Mouse (Mus musculus): ENCODE measurements around the gene Lrrc14b.

Gene Lrrc14b

DNA sequence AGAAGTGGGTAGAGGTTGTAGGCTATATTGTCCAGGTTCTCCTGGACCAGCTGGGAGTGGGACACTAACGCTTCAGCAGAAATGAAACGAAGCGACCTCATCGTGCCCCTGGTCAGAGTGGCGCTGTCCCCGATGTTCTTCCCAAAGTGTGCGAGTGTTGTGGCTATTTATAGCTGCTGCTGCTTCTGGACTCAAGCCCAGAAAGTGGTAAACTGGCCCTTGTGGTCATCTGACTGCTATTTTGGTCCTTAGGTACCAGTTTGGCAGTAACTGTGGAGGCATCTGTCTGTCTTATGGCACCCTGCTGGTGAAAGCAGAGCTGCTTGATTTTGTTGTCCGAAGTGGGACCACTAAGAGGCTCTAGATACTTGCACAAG lies at the start of gene Lrrc14b:
Lrrc14b (minus strand) TSS at position 147 of the 377 bp plus-strand sequence.
- DNase-seq (ENCODE audit: low read depth, low spot score), result no peak

DNA sequence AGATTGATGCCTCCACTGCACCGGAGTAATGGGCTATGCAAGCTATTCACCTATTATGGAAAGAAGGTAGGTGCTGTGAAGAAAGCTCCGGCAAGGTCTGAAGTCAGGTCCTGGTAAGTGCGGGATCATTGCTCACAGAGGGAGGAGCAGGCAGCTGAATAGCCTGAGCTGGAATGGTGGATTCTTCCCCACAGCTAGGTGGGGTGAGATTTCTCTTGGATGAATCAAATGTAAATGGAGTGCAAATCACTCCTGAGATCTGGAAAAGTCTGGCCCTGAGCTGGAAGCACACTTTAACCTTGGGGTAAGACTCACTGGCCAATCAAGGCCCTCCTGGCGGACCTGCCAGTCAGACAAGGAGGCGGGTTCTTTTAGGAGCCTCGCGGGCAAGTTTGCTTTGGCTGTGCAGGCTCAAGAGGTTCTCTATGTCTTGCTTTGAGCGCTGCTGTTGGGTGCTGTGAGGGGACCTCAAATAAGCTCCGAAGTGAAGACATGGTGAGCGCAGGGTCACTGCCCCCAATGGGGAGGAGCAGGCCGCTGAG lies 35.6 kb upstream of the Lrrc14b start, which contains the start of gene Ftl1-ps1:
Ftl1-ps1 (plus strand) TSS at position 397 of the 542 bp plus-strand sequence.
- DNase-seq (ENCODE audit: low read depth, low spot score), result no peak

DNA sequence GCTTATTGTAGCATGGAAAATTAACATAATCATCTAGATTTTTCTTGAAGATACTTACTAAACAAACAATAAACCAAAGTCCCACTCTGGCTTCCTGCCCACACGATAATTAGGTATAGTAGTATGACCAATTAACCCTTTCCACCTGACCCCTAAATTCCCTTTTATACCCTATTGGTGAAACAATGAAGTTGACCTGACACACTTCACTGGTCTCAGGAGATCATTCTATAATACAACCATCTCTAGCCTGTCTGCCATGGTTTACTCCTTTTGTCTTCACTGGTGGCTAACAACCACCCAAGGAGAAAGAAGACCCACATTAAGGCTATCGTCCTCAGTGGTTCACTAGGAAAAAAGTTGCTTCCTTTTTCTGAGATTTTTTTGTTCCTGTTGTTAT lies 27.4 kb upstream of the Lrrc14b start:
- no peak for DNase-seq (ENCODE audit: low read depth, low spot score)

DNA sequence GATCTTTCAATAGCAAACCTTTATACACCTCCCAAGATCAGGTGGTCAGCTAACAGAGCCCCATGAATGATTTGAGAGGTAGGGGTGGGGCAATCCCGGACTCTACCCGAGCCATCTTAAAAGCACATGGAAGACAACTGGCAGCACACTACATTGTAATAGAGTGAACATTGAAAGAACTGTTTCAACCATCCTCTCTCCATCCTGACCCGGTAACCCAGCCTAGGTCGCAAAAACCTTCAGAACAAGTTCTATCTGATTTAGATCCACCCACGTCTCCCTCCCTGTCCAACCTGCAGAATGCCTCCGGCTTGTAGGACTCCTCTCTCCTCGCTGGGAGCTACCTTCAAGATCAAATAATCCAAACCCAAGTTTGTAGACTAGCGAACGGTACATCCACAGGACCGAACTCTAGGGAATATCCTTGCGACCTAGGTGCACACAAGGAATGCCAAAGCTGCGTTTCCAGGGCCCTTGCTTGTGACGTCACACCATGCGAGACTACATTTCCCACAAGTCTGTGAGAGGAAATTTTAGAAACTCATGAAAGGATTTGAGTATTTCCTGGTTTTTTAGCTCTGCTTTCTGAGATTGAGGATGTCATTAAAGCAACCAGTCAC lies 26.7 kb upstream of the Lrrc14b start, which contains the start of gene Zfp72:
Zfp72 (minus strand) TSS at position 466 of the 620 bp plus-strand sequence.
- DNase-seq (ENCODE audit: low read depth, low spot score), result peak; percentile 29

DNA sequence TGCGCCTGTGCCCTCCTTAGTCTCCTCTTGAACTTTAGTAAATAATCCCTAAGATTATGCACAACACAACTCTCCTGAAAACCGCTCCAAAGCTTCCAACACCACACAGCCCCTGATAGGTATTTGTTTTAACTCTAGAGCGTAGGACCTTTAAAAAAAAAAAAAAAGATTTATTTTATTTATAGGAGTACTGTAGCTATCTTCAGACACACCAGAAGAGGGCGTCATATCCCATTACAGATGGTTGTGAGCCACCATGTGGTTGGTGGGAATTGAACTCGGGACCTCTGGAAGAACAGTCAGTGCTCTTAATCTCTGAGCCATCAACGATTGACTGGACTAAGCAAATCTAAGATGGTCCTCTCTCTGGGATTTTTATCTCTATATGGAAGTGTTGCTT lies 25.9 kb upstream of the Lrrc14b start:
- DNase-seq (ENCODE audit: low read depth, low spot score), result no peak

DNA sequence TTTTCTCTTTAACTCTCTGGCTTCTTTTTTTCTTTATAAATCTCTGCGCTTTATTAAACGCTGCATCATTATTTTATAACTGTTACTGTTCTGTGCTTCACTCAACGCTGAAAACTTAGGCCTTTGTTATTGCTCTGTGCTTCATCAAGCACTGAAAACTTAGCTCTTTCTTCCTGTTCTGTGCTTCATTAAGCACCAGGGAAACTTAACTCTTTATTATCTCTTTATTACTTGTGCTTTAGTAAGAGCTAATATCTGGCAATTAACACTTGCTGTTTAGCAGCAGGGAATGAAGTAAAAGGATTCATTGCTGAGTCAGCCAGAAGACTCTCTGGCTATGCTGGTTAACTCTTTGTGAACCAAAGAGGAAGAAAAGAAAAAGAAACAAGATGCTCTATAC lies 18.5 kb upstream of the Lrrc14b start:
- no peak for DNase-seq (ENCODE audit: low read depth, low spot score)

DNA sequence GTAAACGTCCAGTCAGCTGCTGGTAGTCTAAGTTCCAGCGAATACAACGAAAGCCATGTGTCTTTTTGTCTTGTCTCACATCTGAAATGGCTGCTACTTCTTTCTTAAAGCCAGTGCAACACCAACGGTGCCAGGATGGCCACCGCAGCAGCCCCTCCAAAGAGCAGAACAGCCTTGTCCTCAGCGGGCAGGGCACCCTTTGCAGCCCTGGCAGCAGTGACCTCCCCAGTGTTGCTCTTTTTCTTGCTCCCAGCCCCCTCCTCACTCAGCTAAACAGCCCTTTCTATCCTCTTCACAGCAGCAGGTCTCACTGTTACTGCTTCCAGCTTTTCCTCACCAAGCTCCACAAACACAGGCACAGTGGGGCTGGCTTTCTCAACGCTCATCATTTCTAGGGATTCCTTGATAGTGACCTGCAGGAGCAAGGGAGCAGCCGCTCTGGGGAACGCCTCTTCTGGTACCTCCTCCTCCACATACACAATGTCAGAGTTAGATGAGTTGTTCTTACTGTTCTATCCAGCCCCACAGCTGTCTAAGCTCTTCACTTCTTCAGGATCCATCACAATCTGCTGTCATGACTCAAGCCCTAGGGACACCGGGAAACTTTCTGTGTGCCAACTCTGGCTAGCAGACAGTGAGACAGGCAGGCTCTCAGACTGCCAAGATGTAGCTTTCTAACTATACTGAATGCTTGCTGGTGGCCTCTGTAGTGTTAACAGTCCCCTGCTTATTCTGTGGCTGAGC lies 17.9 kb upstream of the Lrrc14b start:
- DNase-seq (ENCODE audit: low read depth, low spot score), result no peak

DNA sequence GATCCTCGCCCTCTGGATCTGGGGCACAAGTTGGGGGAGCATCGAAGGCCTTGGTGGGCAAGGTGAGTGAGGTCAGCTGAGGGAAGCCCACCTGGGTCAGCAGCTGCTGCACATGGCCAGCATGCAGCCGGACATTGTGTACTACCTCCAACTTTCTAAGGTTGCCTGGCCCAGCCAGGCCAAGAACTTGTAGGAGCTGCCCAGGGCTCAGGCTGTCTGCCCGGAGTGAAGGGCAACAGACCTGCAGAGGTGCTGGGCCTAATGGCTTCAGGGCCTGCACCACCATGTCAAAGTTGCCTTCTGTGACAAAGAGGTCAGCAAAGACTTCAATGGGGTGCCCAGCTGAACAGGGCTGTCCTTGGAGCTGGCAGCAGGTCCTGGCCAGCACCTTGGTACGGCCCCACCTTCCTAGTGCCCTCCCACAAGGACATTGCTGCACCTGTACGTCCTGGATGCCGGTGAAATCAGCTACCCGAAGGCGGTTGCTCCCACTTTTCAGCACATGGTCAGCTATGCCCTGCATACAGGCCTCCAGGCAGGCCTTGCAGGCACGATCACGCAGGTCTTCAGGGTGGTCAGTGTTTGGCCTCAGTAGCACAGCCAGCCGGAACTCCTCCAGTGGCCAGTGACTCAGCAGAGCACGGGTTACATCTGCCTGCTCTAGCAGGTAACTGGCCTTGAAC lies 488 bp downstream of the Lrrc14b start:
- DNase-seq (ENCODE audit: low read depth, low spot score), result no peak

DNA sequence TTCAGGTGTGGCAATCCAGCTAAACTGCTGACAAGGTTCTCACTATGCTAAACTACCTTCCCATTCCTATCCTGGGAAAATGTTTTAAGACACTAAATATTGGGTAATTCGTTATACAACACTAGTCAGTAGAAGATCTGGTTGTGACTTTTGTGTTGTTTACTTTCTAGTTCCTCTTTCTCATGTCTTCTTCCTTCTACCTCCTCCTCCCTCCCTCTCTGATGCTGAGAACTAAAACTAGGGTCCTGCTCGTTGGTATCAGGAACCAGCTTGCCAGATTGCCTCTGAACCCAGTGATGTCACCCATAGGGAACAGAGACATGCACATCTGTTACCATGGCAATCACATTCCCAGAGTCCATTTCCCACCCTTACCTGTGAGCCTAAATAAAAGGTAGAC lies 1.6 kb downstream of the Lrrc14b start:
- DNase-seq (ENCODE audit: low read depth, low spot score), result no peak

DNA sequence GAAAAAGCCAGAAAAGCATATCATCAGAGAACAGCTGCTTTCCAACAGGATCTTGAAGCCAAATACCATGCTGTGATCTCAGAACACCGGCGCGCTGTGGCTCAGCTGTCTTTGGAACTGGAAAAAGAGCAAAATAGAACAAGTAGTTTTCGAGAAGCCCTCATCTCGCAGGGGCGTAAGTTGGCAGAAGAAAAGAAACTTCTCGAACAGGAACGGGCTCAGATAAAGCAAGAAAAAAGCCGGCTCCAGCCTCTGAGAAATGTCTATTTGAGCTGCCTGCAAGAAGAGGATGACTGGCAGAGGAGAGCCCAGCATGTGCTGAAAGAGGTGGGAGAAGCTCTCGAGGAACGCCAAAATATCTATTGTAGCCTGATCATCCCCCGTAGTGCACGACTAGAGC lies 7.3 kb downstream of the Lrrc14b start:
- DNase-seq (ENCODE audit: low read depth, low spot score), result no peak

DNA sequence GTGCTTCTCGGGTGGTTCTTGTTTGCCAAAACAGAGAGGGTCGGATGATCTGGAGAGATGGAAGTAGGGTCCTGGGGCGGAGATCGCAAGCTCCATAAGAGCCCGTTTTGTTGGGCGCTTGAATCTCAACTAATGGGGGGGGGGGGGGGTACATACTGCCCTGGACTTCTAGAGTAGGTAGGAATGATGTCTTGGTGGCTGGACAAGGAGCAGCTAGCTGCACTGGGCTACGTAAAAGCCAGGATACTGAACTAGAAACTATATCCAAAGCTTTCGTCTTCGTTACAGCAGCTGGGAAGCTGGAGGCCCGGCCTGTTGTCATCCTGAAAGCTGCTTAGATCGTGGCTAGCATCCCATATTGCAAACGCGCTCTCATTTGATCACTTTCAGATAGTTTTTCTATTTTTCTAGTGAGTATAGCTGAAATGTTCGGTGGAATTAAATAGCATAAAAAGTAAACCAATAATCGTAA lies 13.3 kb downstream of the Lrrc14b start:
- DNase-seq (ENCODE audit: low read depth, low spot score), result no peak

DNA sequence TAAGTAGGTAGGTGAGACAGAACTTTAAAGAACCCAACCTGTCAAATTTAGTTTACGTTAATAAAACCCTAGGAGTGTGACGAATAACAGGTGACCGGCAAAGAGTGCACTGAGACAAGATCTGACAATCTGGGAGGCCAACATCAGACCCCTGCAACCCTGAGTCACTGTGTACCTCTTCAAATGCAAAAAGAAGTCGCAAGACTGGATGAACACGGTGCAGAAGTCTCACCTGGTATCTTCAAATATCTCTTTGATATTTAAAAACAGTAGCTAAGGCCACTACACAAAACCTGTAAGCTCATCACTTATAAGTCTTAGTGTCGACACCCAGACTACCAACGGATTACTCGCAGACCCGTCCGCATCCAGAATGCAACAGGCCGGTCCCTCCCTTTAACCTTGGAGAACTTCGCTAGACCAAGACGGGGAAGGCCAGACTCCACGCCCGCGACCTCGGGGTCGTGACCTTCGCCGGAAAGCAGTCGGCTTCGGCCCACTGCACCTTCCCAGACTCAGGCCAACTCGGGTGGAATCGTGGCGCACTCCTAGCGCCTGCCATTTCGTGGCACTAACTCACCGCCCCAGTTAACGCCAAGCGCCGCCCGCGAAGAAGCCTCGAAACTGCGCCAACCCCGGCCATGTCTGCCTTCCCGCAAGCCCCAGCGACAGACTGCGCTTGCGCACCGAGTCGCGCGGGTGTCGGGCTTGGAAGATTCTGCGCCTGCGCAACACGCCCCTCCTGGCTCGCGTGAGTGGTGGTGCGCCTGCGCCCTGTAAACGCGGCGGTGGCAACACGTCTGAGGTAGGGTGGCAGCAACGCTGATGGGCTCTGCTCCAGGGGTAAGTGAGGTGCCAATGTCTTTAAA lies 14.0 kb downstream of the Lrrc14b start, which contains the start of the genes Sdha and Ccdc127:
Sdha (minus strand) TSS at position 715 of the 869 bp plus-strand sequence.
Ccdc127 (plus strand) TSS at position 744 of the 869 bp plus-strand sequence.
- peak; percentile 96 for DNase-seq (ENCODE audit: low read depth, low spot score)

DNA sequence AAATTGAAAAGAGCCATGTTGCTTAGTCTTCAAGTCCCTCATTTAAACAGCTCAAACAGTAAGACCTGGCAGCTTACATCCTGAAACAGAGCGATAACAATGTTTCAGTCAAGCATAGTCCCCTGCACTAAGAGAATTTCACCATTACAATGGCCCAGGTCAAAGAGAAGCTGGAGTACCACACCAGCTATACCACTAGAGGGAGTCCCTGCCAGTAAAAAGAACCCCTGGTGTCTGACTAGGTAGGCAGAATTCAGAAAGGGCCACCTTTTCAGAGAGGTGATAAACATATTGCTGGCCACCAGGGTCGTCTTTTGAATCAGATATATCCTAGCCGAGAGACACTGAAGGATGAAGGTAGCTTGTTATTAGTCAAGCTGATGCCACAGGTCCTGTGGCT lies 22.8 kb downstream of the Lrrc14b start:
- no peak for DNase-seq (ENCODE audit: low read depth, low spot score)

DNA sequence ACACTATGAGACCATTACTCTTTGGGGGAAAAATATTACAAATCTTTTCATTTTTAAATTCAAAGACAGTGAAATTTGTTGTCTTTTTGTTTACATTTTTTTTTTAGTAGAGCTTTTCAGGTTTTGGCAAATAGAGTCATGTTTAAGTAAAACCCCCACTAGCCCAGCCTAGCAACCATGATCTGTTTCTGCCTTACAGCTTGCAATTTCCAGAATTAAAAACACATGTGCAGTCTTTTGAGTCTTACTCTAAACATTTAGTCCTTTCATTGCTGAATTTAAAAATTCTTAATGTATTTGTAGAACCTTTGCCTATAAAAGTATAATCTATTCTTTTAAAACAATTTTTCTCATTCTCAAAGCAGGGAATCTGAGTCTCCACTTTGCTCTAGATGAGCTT lies 34.5 kb downstream of the Lrrc14b start:
- no peak for DNase-seq (ENCODE audit: low read depth, low spot score)

DNA sequence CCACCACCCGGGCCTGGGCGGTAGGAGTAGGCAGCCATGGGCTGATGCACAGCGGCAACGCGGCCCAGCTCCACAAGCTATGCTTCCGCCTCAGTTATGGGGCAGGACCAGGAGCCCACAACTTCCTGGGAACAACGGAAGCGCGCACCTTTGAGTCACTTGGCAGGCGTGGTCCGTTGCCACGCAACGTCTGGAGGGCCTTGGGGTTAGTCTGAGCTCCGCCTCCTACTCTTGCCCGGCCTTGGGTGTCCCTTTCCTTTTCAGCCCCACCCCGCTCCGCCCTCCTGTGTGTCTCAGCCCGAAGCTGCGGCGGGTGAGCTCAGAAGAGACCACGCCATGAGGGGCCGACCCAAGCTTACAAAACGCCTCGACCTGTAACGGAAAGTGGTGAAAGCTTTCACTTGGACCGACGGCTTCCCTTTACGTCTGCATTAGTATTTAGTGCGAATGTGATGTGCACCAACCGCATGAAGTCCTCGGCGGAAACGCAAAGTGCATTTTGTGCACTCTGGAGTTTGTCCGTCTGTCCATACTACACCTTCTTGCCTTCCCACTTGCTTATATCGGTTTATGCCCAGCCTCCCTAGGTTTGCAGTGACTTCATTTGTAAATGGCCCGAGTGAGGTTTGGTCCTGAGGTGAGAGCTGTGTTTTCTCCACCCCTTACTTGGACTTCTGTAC lies 46.5 kb downstream of the Lrrc14b start, which contains the start of gene Pdcd6:
Pdcd6 (minus strand) TSS at position 411 of the 680 bp plus-strand sequence.
- DNase-seq (ENCODE audit: low read depth, low spot score), result peak; percentile 71

DNA sequence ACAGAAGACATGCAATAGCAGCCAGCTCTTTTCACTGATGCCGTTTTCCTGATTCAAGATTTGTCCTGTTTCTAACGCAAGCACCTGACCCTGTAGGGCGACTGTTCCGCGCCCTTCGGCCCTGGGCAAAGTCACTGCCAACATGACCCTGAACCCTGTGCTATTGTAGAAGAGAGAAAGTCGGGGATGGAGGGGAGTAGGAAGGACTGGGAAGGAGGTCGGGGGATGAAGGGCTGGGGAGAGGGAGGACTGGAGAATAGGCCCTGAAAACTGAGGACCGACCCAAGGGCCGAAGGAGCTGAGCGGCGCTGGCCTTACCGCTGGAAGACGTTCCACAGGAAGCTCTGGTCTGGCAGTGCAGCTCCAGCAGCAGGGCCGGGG lies 47.0 kb downstream of the Lrrc14b start:
- DNase-seq (ENCODE audit: low read depth, low spot score), result no peak

DNA sequence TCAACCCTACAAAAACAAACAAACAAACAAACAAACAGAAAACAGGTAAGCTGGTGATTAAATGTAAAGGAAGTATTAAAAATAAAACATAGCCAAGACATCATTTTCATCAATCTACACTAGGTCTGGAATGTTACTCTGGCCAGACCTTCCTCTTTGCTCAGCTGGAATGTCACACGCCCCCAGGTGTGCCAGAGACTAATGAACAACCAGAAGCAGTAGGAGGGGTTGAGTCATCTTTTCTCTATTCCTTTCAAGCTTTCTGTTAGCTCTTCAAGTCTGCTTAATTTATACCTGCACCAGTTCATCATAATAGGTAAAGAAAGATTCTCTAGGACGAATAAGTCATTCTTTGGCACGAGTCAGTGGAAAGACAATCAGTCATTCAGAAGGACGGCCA lies 47.4 kb downstream of the Lrrc14b start:
- no peak for DNase-seq (ENCODE audit: low read depth, low spot score)

DNA sequence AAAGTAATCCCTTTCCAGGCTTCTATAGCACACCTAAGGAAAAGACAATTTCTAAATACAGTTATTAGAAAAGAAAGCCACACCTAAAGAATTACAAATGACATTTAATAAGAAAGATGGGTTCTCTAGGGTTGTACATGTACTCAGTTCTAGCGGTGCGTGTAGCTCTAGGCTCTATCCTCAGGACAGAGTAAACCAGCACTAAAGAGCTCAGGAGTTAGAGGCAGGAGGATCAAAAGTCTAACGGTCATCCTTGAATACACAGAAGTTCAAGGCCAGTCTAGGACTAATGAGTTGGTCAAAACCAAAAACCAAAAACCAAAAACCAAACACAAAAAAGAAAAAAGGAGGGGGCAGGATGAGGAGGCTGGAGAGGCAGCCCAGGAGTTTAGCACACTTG lies 49.2 kb downstream of the Lrrc14b start:
- no peak for DNase-seq (ENCODE audit: low read depth, low spot score)
